10 mouse cellular contexts compared by ENCODE assay signal in the genomic region with DNA sequence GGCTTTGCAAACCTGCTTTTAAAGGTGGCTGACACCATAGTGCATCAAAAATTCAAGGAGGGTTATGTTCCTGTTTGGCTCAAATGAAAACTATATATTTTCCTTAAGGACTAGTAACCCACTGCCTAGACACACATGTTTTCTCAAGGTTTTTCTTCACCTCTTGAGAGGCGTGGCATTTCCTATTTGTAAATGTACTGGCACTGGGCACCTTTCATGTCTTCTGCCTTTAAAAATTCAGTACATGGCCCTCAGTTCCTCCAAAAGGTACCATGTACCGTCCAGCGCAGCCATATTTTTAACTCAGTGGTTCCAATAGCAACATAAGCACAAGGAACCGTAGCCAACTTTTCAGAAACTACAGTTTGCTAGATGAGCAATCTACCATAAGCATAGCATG.
DNase-seq lines count a peak whose midpoint lies in the region; ATAC-seq and TF ChIP-seq lines count a peak whose summit lies in the region.
"Had no signal": no experiment of that assay in that cellular context is flagged by ENCODE, and none has a peak within 500 bp of the region (broad histone marks: within the 10 kb centered on the region; RNA-seq: fewer than 3 reads in every experiment).

No protein-coding gene starts in this region.

- no peak for TF ChIP-seq EP300 in stomach, postnatal 0 days (optimal IDR thresholded peaks at IDR 0.05)

- no peak overlapping the region for H3K27ac ChIP-seq in neural tube, embryonic 11.5 days (ENCODE audit: low read depth, low read length)
- H3K27ac ChIP-seq in liver, embryonic 12.5 days: no peak overlapping the region
- no peak overlapping the region for H3K27ac ChIP-seq in stomach, postnatal 0 days (replicated peaks)

- H3K4me1 ChIP-seq in neural tube, embryonic 11.5 days (ENCODE audit: control insufficient read depth, insufficient read depth, low read length): peaks cover 14% of the 10 kb centered on the region
- H3K4me1 ChIP-seq in liver, embryonic 12.5 days: peaks cover 19% of the 10 kb centered on the region
- 0 out of 2 replicates have a peak, but pooled peaks cover 2% of the 10 kb centered on the region for H3K4me1 ChIP-seq in stomach, postnatal 0 days (replicated peaks; ENCODE audit: control insufficient read depth, insufficient read depth)

- peak overlapping the region; percentile 86; the same call in 1 of the 2 replicates for H3K4me2 ChIP-seq in neural tube, embryonic 11.5 days (ENCODE audit: low read depth)
- peak overlapping the region; percentile 98 for H3K4me2 ChIP-seq in liver, embryonic 12.5 days
- peak overlapping the region; percentile 83 for H3K4me2 ChIP-seq in stomach, postnatal 0 days (replicated peaks; ENCODE audit: low read depth)

- ATAC-seq in neural tube, embryonic 11.5 days (ENCODE audit: insufficient read depth, low FRiP score, low TSS enrichment): no peak
- ATAC-seq in liver, embryonic 12.5 days: no peak
- ATAC-seq in stomach, postnatal 0 days (ENCODE audit: low FRiP score, low TSS enrichment): no peak
- ATAC-seq in granulocyte monocyte progenitor cell, adult 5-6 weeks (replicated peaks; ENCODE audit: poor library complexity, severe bottlenecking): no peak

- no peak for TF ChIP-seq CTCF in stomach, postnatal 0 days (IDR thresholded peaks at IDR 0.05; ENCODE audit: low read depth)

- H3K9me3 ChIP-seq in neural tube, embryonic 11.5 days (ENCODE audit: control insufficient read depth, low read length): no peaks in the 10 kb centered on the region
- H3K9me3 ChIP-seq in liver, embryonic 12.5 days (replicated peaks): no peaks in the 10 kb centered on the region
- H3K9me3 ChIP-seq in stomach, postnatal 0 days (ENCODE audit: control insufficient read depth, low read length): no peaks in the 10 kb centered on the region

- WGBS in neural tube, embryonic 11.5 days: 82% methylated on average over 4 of the region's 4 CpGs
- 68% methylated on average over 4 of the region's 4 CpGs for WGBS in liver, embryonic 12.5 days (ENCODE audit: insufficient replicate concordance)
- 62% methylated on average over 4 of the region's 4 CpGs for WGBS in stomach, postnatal 0 days

- H3K4me3 ChIP-seq in neural tube, embryonic 11.5 days (ENCODE audit: low read depth, low read length): peak overlapping the region; percentile 83
- peak overlapping the region; percentile 85 for H3K4me3 ChIP-seq in liver, embryonic 12.5 days
- H3K4me3 ChIP-seq in stomach, postnatal 0 days (ENCODE audit: low read depth, low read length): peak overlapping the region; percentile 90

- no peaks in the 10 kb centered on the region for H3K36me3 ChIP-seq in neural tube, embryonic 11.5 days (ENCODE audit: control insufficient read depth, insufficient read depth, low read length)
- peaks cover 13% of the 10 kb centered on the region for H3K36me3 ChIP-seq in liver, embryonic 12.5 days
- H3K36me3 ChIP-seq in stomach, postnatal 0 days (ENCODE audit: control insufficient read depth, insufficient read depth, low read length): peaks cover 5% of the 10 kb centered on the region; the same call in 1 of the 2 replicates

- DNase-seq in cerebellum, adult 9-11 months: peak; percentile 33
- no peak for DNase-seq in cerebellum, postnatal 4 days (ENCODE audit: low spot score in 2 of 2)
- no peak for DNase-seq in neural tube, embryonic 11.5 days (ENCODE audit: low spot score)
- DNase-seq in neural tube, embryonic 10.5 days (ENCODE audit: extremely low spot score, low spot score): no peak
- no peak for DNase-seq in stomach, postnatal 0 days (ENCODE audit: low spot score)
- DNase-seq in gastrocnemius, postnatal 10 days: no peak
- DNase-seq: adrenal gland, postnatal 10 days; gastrocnemius, postnatal 25 days had no signal

- no peaks in the 10 kb centered on the region for H3K27me3 ChIP-seq in neural tube, embryonic 11.5 days (ENCODE audit: control insufficient read depth, insufficient read depth, low read length)
- no peaks in the 10 kb centered on the region for H3K27me3 ChIP-seq in liver, embryonic 12.5 days (replicated peaks)
- H3K27me3 ChIP-seq in stomach, postnatal 0 days (ENCODE audit: control insufficient read depth, insufficient read depth, low read length): no peaks in the 10 kb centered on the region

- H3K9ac ChIP-seq in neural tube, embryonic 11.5 days (ENCODE audit: low read length): no peak overlapping the region
- H3K9ac ChIP-seq in liver, embryonic 12.5 days: no peak overlapping the region
- H3K9ac ChIP-seq in stomach, postnatal 0 days (ENCODE audit: low read length): peak overlapping the region; percentile 76
